Mouse (Mus musculus) forebrain, embryonic 15.5 days (tissue): ENCODE measurements around the gene Irx4. TPM values are rescaled to one million over a fixed set of nuclear protein-coding genes. Genes with fewer than 3 reads are reported as not detected.

Experiments
- ATAC-seq: fragments of 200-750 bp; cut with Nextera tagmentation; replicated peaks from 2 replicates; pipeline ENCODE4 v1.8.0; 2017; ENCODE audit warnings: mild to moderate bottlenecking, moderate TSS enrichment, moderate library complexity
- H3K27ac ChIP-seq: fragments of 300-500 bp; sonication (generic); replicated peaks from 2 replicates; pipeline ENCODE4 v1.5.1; 2015; ENCODE audit warnings: mild to moderate bottlenecking, inconsistent platforms
- H3K27me3 ChIP-seq: fragments of 300-500 bp; sonication (generic); 2 replicates; pipeline ENCODE4 v1.6.1; 2015; ENCODE audit warnings: inconsistent platforms
- H3K36me3 ChIP-seq: fragments of 300-500 bp; sonication (generic); 2 replicates; pipeline ENCODE4 v1.6.1; 2015; ENCODE audit warnings: mild to moderate bottlenecking, inconsistent platforms
- H3K4me1 ChIP-seq: fragments of 300-500 bp; sonication (generic); 2 replicates; pipeline ENCODE4 v1.6.1; 2015; ENCODE audit warnings: inconsistent platforms
- H3K4me2 ChIP-seq: fragments of 300-500 bp; sonication (generic); replicated peaks from 2 replicates; pipeline ENCODE4 v1.6.1; 2015; ENCODE audit warnings: mild to moderate bottlenecking, inconsistent platforms
- H3K4me3 ChIP-seq: fragments of 300-500 bp; sonication (generic); 2 replicates; pipeline ENCODE4 v1.5.1; 2015; ENCODE audit warnings: mild to moderate bottlenecking, inconsistent platforms
- H3K9ac ChIP-seq: fragments of 300-500 bp; sonication (generic); replicated peaks from 2 replicates; pipeline ENCODE4 v1.6.1; 2015; ENCODE audit warnings: mild to moderate bottlenecking, inconsistent platforms
- H3K9me3 ChIP-seq: fragments of 300-500 bp; sonication (generic); 2 replicates; pipeline ENCODE4 v1.6.1; 2016; ENCODE audit warnings: inconsistent platforms
- WGBS: fragments of 180-500 bp; shearing (Covaris S2); methylation state at CpG from one replicate; pipeline ENCODE4 v1.1.7; 2015; ENCODE audit warnings: mixed read lengths; 5-methylcytosine and 5-hydroxymethylcytosine counted together
- polyA plus RNA-seq: library from polyadenylated mRNA; unstranded; fragments of >200 nt; fragmentation: Nextera tagmentation; extraction: Ambion mirVana; gene quantifications from 2 replicates; pipeline ENCODE4 v1.2.1, GENCODE M21; 2015

The Irx4 gene
- polyA plus RNA-seq, 1 experiment from 2014 or later: 0.09 TPM

DNA sequence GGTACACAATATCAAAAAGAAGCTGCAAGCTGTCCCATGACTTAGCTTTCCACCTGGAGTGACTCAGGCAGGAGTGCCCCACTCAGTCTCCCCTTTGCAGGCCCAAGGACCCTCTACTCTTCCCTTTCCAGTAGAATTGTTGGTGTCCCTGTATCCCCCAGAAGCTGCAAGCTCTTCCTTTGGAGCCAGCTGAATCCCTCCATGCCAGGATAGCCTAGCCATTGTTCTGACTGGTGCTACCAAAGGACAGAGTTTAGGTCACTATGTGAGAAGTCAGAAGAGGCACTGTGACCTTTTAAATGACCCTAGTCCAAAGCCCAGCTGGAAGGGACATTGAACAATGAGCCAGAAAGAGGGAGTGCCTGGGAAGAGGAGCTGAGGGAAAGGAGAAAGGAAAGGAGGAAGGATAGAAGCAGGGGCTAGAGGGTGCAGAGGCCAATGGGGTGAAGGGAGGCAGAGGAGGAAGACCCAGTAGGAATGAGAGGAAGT, 12.6 kb downstream of the Irx4 start:
- H3K9ac ChIP-seq: no peak overlapping the region
- H3K9me3 ChIP-seq: no peaks in the 10 kb centered on the region
- H3K27ac ChIP-seq: no peak overlapping the region
- H3K4me1 ChIP-seq: peaks cover 25% of the 10 kb centered on the region
- no peak overlapping the region for H3K4me2 ChIP-seq
- H3K4me3 ChIP-seq: no peak overlapping the region
- peaks cover 68% of the 10 kb centered on the region for H3K27me3 ChIP-seq
- ATAC-seq: no peak
- no peaks in the 10 kb centered on the region for H3K36me3 ChIP-seq

DNA sequence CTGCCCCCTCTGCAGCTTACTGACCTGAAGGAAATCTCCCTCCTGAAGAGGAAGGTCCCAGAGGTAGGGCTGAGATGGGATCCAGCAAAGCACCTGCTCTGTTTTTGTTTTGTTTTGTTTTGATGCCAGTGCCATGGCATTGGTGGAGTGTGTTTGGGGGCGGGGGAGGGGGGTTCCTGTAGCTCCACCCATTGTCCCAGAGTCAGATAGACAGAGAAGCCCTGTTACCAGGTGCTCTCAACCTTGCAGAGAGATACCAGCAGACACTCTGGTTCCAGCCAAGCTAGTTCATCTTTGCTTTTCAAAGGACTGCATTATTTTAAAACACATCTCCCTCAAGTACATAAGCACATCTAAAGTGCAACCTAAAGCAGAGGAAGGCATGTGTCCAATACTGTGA, 13.3 kb downstream of the Irx4 start:
- peaks cover 22% of the 10 kb centered on the region for H3K4me1 ChIP-seq
- H3K4me3 ChIP-seq: no peak overlapping the region
- H3K4me2 ChIP-seq: no peak overlapping the region
- 30% methylated on average over 1 of the region's 1 CpGs for WGBS
- no peak overlapping the region for H3K9ac ChIP-seq
- H3K27me3 ChIP-seq: peaks cover 61% of the 10 kb centered on the region
- H3K27ac ChIP-seq: no peak overlapping the region
- ATAC-seq: no peak
- no peaks in the 10 kb centered on the region for H3K9me3 ChIP-seq
- no peaks in the 10 kb centered on the region for H3K36me3 ChIP-seq

DNA sequence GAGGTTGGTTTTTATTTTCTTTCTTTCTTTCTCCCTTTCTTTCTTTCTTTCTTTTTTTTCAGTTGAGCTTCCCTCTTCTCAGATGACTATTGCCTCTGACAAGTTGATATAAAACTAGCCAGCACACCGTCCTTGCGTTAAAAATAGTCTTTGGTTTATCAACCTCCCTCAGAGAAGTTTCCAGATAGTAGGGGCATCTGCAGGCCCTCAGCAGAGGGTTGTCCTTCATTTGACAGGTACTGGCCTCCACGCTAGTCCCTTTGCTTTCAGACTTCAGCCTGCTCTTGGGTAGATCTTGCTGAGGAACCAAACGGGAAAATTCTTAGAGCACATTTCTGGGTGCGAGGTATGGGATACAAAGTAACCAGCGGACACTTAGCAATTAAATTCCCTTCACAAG, 17.1 kb downstream of the Irx4 start:
- peaks cover 23% of the 10 kb centered on the region for H3K27me3 ChIP-seq
- WGBS: 89% methylated on average over 6 of the region's 6 CpGs
- no peak for ATAC-seq

DNA sequence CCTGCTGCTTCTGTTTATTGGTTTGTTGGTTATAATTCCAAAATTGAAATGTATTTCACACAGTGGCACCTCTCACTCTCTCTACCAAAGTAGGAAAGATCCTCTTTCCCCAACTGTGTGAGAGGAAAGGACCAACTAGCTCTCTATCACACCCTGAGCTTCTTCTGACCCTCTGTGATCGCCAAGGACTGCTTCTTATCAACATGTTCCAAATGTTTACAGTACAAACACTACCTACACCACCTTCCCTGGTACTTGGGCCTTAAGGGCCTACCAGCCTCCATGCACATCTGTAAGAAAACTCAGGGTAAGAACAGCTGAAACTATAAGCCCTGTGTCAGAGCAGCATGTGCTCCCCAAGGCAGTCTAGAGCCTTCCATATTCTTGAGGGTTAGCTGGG, 17.5 kb downstream of the Irx4 start:
- Histone ChIP-seq H3K4me1 (no peaks in the 10 kb centered on the region), H3K36me3 (no peaks in the 10 kb centered on the region), H3K4me3 (no peak overlapping the region), H3K4me2 (no peak overlapping the region), H3K27me3 (peaks cover 19% of the 10 kb centered on the region), H3K9me3 (no peaks in the 10 kb centered on the region), H3K27ac (no peak overlapping the region), H3K9ac (no peak overlapping the region)
- ATAC-seq: no peak
- 68% methylated on average over 1 of the region's 1 CpGs for WGBS

More for the DNA sequence above, 17.1 kb downstream of the Irx4 start:
- Histone ChIP-seq H3K4me2 (no peak overlapping the region), H3K9me3 (no peaks in the 10 kb centered on the region), H3K27ac (no peak overlapping the region), H3K9ac (no peak overlapping the region), H3K4me1 (peaks cover under 1% of the 10 kb centered on the region), H3K4me3 (no peak overlapping the region), H3K36me3 (no peaks in the 10 kb centered on the region)

DNA sequence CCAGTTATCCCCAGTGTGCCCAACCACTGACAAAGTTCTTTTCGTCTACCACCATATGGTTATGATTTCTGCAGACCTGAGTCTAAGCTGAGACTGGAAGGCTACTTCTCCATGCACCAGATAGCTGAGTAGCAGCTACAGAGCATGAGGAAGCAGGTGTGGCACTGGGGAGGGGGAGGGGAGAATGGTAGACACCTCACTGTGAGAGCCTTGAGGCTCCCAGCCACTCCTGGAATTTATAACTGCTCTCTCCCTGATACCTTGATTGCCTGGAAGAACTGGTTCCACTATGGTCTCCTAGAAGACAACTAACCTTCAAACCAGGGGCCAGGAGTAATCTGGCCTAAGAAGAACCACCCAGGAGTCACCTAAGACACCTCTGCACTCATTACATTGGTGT, 18.9 kb downstream of the Irx4 start:
- Histone ChIP-seq H3K9me3 (no peaks in the 10 kb centered on the region), H3K4me2 (no peak overlapping the region), H3K27me3 (peaks cover 5% of the 10 kb centered on the region; the same call in 1 of the 2 replicates), H3K4me3 (no peak overlapping the region), H3K9ac (no peak overlapping the region), H3K27ac (no peak overlapping the region), H3K4me1 (no peaks in the 10 kb centered on the region), H3K36me3 (no peaks in the 10 kb centered on the region)
- no peak for ATAC-seq
- WGBS: 86% methylated on average over 1 of the region's 1 CpGs

DNA sequence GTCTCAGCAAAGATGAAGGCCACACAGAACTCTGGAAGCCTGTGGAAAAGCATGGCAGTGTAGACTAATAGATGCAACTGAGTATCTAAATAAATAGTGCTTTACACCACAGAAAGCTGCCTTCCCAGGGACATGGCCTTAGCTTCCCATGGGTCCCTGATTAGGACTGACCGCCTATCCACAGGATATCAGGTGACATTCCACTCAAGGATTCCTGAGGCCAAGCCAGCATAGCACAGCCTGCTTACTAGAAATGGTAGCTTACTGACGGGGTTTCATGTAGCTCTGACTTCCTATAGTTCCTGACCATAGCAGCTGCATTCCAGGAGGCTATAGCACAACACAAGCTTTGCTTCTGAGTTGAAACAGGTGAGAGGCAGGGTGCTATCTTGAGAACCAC, 22.1 kb downstream of the Irx4 start:
- no peaks in the 10 kb centered on the region for H3K27me3 ChIP-seq
- H3K36me3 ChIP-seq: no peaks in the 10 kb centered on the region
- no peak overlapping the region for H3K27ac ChIP-seq
- H3K4me2 ChIP-seq: no peak overlapping the region
- WGBS: 87% methylated on average over 2 of the region's 2 CpGs
- no peak for ATAC-seq
- H3K9me3 ChIP-seq: no peaks in the 10 kb centered on the region
- H3K9ac ChIP-seq: no peak overlapping the region
- no peaks in the 10 kb centered on the region for H3K4me1 ChIP-seq
- H3K4me3 ChIP-seq: no peak overlapping the region

DNA sequence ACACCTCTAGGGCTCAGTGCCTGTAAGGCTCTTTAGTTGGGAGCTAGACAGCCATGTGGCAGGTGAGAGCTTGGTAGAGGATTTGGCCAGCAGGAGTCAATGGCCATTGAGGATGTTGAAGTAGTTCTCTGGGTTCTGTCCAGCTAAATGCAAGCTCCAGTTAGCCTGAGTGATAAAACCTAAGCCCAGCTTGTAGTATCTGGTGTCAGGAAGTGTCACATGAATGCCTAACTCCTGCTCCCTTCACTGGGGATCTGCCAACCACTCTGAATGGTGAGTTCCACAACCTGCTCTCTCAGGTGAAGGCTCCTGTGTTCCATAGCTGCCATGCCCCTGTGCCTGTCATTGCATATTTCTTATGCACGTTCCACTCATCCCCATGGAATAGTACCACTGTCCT, 23.3 kb downstream of the Irx4 start:
- Histone ChIP-seq H3K4me2 (no peak overlapping the region), H3K36me3 (no peaks in the 10 kb centered on the region), H3K4me3 (no peak overlapping the region), H3K27me3 (no peaks in the 10 kb centered on the region), H3K9me3 (no peaks in the 10 kb centered on the region), H3K4me1 (no peaks in the 10 kb centered on the region), H3K27ac (no peak overlapping the region), H3K9ac (no peak overlapping the region)
- ATAC-seq: no peak
- WGBS: 86% methylated on average over 1 of the region's 1 CpGs

DNA sequence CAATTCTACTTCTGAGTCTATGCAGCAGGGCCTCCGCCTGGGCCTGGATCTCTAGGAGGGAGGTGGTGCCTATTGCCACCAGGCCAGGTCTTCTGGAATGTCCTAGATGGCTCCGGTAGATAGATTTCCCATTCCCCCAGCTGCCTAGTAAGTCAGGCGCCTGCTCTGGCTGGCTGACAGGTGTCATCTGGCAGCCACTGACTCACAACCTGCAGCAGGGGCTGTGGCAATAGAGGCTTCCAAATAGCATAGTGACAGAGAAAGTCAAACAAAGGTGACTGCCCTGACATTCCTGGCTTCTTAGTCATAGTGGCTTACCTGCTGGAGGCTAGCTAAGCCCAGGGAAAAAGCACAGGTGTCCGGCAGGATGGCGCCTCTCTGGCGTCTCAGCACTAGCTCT, 29.9 kb downstream of the Irx4 start:
- H3K27me3 ChIP-seq: no peaks in the 10 kb centered on the region
- H3K36me3 ChIP-seq: no peaks in the 10 kb centered on the region
- no peak for ATAC-seq
- no peak overlapping the region for H3K9ac ChIP-seq
- no peaks in the 10 kb centered on the region for H3K4me1 ChIP-seq
- WGBS: 92% methylated on average over 6 of the region's 6 CpGs
- no peak overlapping the region for H3K4me2 ChIP-seq
- no peaks in the 10 kb centered on the region for H3K9me3 ChIP-seq
- H3K4me3 ChIP-seq: no peak overlapping the region
- H3K27ac ChIP-seq: no peak overlapping the region

DNA sequence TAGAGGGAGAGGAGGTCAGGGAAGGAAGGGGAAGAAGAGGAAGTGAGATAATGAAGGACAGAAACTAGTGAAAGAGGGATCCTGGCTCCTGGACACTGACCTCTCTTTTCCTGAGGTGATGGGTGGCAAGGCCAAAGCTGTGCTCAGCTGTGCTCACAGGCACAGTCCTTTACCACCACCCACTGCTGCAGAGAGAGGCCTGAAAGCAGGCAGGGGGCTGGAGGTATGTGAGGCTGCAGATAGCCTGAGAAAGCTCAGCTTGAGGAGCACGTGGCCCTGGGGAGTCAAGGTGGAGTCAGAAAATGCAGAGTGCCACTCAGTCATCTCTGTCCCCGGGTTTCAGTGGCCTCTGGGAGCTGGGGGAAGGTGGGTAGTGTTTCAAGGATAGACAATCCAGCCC, 30.8 kb downstream of the Irx4 start:
- Histone ChIP-seq H3K4me1 (no peaks in the 10 kb centered on the region), H3K36me3 (no peaks in the 10 kb centered on the region), H3K9ac (no peak overlapping the region), H3K27me3 (no peaks in the 10 kb centered on the region), H3K9me3 (no peaks in the 10 kb centered on the region), H3K4me2 (no peak overlapping the region), H3K27ac (no peak overlapping the region), H3K4me3 (no peak overlapping the region)
- ATAC-seq: no peak
- 36% methylated on average over 2 of the region's 2 CpGs for WGBS

DNA sequence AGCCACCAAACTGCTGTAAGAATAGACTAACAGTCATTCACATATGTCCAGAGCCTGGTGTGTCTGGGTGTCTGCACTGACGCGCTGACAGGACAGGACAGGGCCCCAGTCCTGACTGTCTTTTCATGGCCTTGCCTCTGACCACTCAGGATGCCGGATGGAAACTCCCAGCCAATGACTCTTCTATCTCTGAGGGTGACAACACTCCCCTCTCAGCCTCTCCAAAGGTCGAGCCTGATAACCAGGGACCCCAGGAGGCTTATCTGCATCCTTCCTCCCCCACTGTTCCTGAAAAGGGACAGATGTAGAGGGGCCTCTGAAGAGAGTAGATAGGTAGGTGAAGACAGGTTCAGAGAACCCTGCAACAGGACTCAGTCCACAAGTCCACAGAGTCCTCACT, 38.4 kb downstream of the Irx4 start:
- Histone ChIP-seq H3K9me3 (no peaks in the 10 kb centered on the region), H3K27ac (no peak overlapping the region), H3K36me3 (no peaks in the 10 kb centered on the region), H3K4me3 (no peak overlapping the region), H3K4me2 (no peak overlapping the region), H3K4me1 (no peaks in the 10 kb centered on the region), H3K27me3 (no peaks in the 10 kb centered on the region), H3K9ac (no peak overlapping the region)
- WGBS: 78% methylated on average over 4 of the region's 4 CpGs
- ATAC-seq: no peak

DNA sequence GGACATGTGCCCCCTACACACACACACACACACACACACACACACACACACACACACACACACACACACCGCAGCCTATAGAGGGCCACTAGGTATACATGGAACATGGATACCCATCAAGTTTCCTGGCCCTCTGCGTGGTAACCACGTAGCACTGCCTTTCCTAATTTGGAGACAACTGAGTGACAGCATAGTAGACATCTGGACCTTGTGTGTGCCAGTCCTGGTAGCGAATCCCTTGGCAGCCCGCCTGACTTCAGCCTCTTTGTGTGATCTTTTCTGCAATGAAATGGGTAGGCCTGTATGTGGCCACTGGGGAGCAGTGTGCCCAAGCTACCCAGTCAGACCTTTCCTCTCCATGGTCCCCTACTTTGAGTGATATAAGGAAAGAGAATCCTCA, 39.0 kb downstream of the Irx4 start:
- Histone ChIP-seq H3K36me3 (no peaks in the 10 kb centered on the region), H3K9ac (no peak overlapping the region), H3K27me3 (no peaks in the 10 kb centered on the region), H3K27ac (no peak overlapping the region), H3K9me3 (no peaks in the 10 kb centered on the region), H3K4me1 (no peaks in the 10 kb centered on the region), H3K4me2 (no peak overlapping the region), H3K4me3 (no peak overlapping the region)
- ATAC-seq: no peak
- 80% methylated on average over 5 of the region's 5 CpGs for WGBS

DNA sequence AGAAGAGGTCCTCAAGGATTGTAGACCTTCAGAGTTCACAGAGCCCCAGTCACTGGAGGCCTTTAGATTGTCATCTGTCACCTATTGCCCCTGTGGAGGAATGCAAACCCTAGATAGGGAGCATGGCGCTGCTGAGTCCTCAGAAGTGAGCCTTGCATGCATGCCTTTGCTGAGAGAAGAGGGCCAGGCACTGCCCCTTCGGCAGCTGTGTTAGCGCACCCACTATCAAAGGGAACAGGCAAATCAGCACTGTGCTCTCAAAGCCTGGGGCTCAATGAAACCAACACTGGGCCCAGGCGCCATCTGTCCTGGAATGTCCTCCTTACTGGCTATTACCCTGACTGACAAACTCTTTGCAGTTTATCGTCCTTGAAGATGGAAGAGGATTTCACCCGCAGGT, 44.5 kb downstream of the Irx4 start:
- no peaks in the 10 kb centered on the region for H3K27me3 ChIP-seq
- no peak for ATAC-seq
- no peak overlapping the region for H3K9ac ChIP-seq
- no peak overlapping the region for H3K4me2 ChIP-seq
- no peak overlapping the region for H3K27ac ChIP-seq
- peaks cover 8% of the 10 kb centered on the region; the same call in 1 of the 2 replicates for H3K4me1 ChIP-seq
- WGBS: 53% methylated on average over 6 of the region's 6 CpGs
- H3K36me3 ChIP-seq: no peaks in the 10 kb centered on the region
- no peaks in the 10 kb centered on the region for H3K9me3 ChIP-seq
- H3K4me3 ChIP-seq: no peak overlapping the region

DNA sequence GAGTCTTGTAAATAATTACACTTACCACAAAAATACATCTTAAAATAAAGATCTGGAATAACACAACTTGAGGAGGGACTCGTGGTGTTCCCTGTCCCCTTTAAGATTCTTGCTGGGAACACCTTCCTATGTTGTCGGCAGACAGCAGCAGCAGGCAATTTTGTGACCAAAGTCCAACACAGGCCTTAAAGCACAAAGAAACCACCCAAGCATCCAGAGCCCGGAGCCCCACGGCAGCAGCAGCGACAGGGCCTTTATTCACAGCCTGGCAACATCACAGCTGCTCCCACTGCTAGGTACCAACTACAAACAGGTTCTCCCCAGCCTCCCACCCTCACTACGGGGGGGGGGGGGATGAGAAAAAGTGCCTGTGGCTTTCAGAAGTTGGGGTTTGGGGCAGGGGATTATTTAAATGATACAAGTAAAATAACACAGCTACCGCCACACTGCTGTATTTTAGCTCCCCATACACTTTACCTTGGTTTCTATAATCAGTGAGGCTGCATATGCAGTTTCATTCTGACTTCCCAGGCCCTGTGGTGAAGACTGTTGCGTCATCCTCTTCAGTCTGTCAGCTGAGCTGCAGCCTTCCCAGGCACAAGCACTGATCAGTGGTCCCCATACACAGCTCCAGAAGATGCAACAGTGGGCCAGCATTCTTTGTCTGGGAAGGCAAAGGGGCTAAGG, 45.3 kb downstream of the Irx4 start:
- H3K27ac ChIP-seq: no peak overlapping the region
- WGBS: 16% methylated on average over 8 of the region's 8 CpGs
- ATAC-seq: no peak; the same call in 1 of the 2 replicates

More for the DNA sequence above, 45.3 kb downstream of the Irx4 start:
- Histone ChIP-seq H3K9me3 (no peaks in the 10 kb centered on the region), H3K4me2 (no peak overlapping the region), H3K36me3 (no peaks in the 10 kb centered on the region), H3K27me3 (no peaks in the 10 kb centered on the region), H3K9ac (no peak overlapping the region), H3K4me1 (peaks cover 8% of the 10 kb centered on the region; the same call in 1 of the 2 replicates), H3K4me3 (no peak overlapping the region)
